Mouse (Mus musculus): ENCODE measurements around the gene Shd.

- TF ChIP-seq MEF2A (IDR thresholded peaks at IDR 0.05; ENCODE audit: borderline replicate concordance, low read depth, low read length) (no peak), CTCF (conservative IDR thresholded peaks at IDR 0.05 in 1 of 2, IDR thresholded peaks at IDR 0.05 in 1 of 2; ENCODE audit: low read depth in 2 of 2, low read length in 2 of 2) (no peak), POLR2A (IDR thresholded peaks at IDR 0.05; ENCODE audit: low read depth, low read length) (no peak), MAFK (IDR thresholded peaks at IDR 0.05; ENCODE audit: insufficient replicate concordance, low read length) (no peak), SIN3A (IDR thresholded peaks at IDR 0.05; ENCODE audit: low read length) (no peak)
These were observed 46.1 kb downstream of the Shd start for GRCm38 (mm10) chr17:56016382-56016781.
